Mouse (Mus musculus) cerebellum, postnatal 25 days (tissue): ENCODE results near the gene Sprr2a2.
"Not testable (repeated sequence)": the region's sequence is repeated elsewhere in the genome, so short reads cannot be mapped to it uniquely, and the experiment has no call there.

ENCODE experiments used
- DNase-seq, 2 experiments: peaks; one replicate each; pipeline ENCODE4 v3.0.0; 2021; ENCODE audit warnings: mixed read lengths in 2 of 2

Gene Sprr2a2

DNA sequence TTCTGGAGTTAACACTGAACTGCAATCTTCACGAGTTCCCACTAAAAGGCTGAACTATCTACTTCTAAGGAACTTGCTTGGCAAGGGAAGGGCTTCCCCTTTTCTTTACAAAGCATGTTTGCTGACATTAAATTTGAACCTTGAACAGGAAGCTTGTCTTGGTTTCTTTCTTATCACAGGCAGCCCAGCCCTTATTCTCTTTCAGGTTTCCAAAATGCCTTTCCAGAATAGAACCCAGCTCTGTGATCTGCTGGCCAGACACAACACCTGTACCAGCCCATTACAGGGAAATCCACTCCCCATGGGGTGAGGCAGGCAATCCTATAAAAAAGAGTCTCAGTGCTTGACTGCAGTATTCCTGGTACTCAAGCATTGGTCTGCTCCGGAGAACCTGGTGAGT is at the start of gene Sprr2a2, which contains the start of gene Sprr2a1:
Gene Sprr2a2 (plus strand): TSS at position 352 of the 400 bp plus-strand sequence.
Gene Sprr2a1 (plus strand): TSS at position 231 of the 400 bp plus-strand sequence.
- DNase-seq, result not testable (repeated sequence)

DNA sequence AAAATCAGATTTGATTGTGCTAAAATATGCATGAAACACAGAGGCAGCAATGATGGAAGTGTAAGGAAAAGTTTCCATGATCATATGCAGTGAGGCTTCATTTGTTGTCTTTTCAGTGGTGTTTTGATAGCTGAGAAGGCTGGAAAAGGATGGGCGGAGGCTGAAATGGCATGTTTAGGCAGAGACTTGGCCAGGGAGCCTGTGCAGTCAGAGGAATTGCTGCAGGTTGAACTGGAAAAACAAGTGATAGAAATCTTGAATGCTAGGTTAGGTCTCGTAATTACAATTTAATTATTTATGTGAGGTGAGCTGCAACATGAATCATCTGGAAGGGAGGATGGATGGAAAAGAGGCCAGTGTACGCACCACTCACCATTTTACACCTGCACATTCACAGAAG is 45.9 kb upstream of the Sprr2a2 start:
- no peak for DNase-seq

DNA sequence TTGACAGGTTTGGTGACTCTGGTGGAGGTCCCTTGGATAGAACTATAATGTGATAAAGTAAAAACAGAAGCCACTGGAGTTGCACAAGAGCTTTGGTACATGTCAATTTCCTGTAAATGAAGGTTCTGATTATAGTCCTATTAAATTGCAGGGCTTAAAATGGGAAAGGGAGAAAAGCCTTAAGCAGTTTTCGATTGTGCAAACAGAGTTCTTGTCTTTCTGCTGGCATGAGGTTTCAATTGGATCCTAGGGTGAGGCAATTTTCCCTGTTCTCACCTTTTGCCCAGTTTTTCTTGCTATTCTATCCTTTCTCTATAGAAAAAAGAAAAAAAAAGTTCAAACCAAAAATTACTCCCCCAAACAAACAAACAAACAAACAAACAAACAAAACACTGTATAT is 38.8 kb upstream of the Sprr2a2 start:
- no peak for DNase-seq

DNA sequence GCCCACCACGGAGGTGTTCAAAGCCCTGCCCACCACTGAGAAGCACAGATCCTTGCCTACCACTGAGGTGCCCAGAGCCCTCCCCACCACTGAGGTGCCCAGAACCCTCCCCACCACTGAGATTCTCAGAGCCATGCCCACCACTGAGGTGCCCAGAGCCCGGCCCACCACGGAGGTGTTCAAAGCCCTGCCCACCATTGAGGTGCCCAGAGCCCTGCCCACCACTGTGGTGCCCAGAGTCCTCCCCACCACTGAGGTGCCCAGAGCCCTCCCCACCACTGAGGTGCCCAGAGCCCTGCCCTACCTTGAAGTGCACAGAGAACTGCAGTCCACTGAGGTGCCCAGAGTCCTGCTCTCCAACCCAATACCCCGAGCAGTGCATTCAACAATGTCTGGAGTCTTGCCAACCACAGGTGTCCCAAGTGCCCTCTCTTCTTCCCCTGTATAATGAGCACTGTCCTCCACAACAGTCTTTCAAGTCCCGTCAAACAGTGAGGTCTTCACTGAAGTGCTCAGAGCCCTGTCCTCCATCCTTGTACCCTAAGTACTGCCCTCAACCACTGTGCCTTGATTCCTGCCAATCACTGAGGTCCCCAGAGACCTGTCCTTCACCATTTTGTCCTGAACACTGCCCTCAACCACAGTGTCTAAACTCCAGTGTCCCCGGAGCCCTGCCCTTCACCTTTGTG is 20.1 kb upstream of the Sprr2a2 start:
- no peak for DNase-seq

DNA sequence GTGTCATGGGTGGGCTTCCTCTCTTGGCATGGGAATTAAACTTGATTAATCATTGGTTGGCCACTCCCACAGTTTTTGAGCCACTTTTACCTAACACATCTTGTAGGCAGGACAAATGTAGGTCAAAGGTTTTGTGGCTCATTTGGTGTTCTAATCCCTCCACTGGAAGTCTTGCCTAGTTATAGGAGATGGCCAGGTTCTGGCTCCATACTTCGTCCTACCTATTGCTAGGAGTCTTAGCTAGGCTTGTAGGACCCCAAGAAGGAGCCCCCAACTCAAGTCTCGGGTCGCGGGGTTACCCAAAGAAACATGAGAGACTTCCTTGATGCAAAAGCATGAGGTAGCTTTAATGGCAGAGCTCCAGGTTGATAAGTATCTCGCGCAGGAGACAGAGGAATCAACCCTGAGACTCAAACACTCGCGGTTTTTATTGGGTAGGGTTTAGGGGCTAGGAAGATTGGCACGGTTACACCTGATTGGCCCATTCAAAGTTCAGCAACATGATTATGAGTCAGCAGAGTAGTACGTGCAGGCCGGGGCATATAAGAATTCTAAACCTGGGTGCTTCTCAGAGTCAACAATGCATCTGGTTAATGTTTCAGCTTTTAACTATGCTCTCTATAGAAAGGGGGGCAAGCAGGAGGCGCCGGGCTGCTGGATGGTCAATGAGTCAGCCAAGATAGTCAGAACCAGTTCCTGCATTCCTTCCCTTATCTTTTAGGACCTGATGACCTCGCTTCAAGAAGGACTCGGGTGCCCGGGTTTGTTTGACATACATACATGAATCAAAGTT is 4.4 kb upstream of the Sprr2a2 start:
- not testable (repeated sequence) for DNase-seq

DNA sequence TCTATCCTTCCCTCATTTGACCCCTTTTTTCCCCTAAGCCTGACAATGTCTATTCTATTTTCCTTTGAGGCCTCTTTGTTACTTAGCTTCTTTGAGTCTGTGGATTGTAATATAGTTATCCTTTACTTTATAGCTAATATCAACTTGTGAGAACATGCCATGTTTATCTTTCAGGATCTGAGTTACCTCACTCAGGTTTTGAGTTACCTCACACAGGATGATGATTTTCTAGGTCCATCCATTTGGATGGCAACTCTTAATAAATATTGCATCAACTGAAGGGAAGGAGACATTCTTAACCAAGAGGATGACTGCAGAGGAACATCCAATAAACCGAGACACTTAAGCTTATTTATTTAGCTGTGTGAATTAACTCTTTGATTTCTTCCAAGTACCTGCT is 3.7 kb upstream of the Sprr2a2 start:
- not testable (repeated sequence) for DNase-seq

DNA sequence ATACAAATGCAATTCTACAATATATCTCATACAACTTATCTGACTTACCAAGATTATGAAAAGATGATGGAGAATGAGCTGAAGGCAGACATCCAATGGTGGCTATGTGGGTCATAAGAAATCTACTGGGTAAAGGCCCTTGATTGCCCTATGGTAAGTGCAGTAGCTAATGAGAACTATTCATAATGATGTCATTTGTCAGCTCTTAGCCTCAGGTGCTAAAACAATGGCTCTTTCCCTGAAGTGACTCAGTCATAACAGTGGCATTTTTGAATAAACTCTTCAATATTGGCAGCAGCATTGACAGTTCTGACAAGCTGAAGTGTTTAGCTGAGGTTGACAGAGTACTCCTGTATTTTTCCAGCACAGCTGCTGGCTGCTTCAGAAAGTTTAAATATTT is 2.1 kb upstream of the Sprr2a2 start:
- DNase-seq, result not testable (repeated sequence)

DNA sequence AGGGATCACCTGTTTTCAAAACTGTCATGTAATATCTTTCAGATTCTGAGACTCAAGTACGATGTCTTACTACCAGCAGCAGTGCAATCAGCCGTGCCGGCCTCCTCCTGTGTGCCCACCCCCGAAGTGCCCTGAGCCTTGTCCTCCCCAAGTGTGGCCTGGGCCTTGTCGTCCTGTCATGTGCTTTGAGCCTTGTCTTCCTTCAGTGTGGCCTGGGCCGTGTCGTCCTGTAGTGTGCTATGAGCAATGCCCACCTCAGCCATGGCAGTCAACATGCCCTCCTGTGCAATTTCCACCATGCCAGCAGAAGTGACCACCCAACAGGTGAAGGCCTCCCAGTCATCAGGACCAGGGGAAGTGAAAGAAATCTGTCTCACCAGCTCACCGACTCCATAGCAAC is 3.3 kb downstream of the Sprr2a2 start:
- DNase-seq, result not testable (repeated sequence)

DNA sequence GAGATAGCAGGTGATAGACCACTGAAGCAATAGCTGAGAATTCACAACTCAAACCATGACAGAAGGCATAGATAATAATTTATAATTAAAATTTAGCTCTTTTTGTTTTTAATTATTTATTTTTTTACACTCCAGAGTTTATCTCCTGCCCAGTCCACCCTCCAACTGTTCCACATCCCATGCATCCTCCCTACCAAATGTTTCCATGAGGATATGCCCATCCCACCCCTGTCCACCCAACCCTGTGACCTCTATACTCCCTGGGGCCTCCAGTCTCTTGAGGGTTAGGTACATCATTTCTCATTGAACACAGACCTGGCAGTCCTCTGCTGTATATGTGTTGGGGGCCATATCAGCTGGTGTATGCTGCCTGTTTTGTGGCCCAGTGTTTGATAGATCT is 8.0 kb downstream of the Sprr2a2 start:
- not testable (repeated sequence) for DNase-seq

DNA sequence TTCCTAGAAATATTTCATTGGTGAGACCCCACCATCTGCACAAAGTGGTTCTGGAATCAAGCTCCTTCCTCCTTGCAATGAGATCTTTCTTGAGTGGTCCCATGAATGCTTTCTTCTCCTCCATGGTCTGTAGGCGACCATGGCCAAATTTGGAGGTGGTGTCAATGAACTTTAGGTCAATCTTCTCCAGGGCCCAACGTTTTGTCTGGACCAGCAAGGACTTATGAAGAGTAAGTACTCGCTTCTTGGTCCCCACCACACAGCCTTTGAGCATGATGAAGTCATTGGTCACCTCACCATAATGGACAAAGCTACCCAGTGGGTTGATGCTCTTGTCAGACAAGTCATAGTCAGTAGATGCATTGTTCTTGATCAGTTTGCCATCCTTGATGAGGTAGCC is 11.7 kb downstream of the Sprr2a2 start:
- DNase-seq, result peak in 1 of 2 experiments; percentile 0

DNA sequence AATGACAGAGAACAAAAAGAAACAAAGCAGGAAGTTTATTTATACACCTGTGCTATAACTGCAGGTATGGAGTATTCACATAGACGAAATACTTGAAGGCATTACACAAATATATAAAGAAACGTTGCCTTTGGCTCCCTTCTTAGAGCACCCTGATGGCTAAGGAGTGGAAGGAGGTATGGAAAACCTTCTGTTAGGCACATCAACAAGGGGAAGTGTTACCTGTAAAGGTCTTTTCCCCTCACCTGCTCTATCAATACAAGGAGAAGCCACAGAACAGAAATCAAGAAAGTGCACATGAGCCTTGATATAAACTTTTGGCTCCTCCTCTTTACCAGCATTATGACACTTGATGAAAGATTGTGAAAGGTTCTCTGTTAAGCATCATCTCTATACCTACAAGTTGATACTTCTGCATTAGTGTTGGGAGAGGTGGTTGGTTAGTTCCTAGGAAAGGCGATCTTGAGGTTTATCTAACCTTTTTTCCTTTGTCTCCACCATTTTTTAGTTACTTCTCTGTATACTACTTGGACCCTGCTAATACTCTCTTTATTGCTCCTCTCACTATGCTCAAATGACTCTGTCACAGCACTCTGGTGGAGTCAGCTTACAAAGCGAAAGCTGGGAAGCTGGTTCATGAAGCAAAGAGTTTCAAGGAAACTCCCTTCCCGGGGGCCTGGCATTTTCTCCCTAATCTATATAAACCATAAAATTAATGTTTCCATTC is 20.9 kb downstream of the Sprr2a2 start:
- not testable (repeated sequence) for DNase-seq

DNA sequence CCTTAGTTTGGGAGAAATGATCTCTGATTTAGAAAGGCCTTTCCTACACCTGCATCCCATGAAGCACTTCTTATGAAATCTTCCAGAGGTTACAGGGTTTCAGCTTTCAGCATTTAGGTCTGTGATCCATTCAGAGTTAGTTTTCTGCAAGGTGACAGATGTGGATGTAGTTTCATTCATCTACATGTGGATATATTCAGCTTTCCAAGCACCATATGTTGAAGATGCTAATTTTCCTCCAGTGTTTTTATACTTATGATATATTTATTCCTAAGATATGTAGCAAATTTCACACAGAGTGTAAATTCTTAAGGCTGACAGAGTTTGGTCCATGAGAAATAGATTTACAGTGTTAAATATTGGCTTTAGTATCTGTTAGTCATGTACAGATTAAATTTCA is 23.0 kb downstream of the Sprr2a2 start:
- not testable (repeated sequence) for DNase-seq

DNA sequence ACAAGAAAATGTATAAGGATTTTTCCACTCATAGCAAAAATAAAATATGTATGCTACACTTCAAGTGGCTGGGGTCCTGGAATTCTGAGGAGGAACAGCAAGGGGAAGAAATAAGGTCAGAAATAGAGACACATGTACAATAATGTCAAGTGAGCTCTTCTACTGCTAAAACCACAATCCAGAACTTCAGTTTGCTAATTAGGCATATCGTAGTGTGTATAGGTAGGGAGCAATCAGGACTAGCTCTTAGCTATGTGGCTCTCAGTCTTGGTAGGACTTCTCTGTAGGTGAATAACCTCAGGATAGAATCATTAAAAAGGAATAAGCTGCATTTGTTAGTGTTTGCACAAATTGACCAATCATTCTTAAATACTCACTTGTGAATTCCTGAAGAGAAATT is 23.5 kb downstream of the Sprr2a2 start:
- not testable (repeated sequence) for DNase-seq

DNA sequence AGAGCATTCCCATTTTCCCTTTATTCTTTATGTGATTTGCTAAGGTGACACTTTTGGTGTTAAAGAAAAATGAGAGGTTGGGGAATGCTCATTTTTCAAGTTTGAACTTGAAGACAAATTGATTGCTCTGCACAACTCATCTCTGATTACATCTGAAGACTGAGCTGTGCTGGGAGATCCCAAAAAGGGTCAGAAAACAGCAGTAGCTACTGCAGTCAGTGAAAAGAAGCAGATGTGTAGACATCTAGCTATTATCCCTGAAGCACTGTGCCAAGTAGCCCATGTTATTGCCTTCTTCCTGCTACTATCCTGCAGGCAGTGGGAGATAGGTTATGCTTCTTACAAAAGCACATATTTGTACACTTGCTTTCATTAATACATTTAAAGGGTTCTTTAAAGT is 29.1 kb downstream of the Sprr2a2 start:
- DNase-seq, result not testable (repeated sequence)

DNA sequence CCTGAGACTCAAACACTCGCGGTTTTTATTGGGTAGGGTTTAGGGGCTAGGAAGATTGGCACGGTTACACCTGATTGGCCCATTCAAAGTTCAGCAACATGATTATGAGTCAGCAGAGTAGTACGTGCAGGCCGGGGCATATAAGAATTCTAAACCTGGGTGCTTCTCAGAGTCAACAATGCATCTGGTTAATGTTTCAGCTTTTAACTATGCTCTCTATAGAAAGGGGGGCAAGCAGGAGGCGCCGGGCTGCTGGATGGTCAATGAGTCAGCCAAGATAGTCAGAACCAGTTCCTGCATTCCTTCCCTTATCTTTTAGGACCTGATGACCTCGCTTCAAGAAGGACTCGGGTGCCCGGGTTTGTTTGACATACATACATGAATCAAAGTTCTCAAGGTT is 30.5 kb downstream of the Sprr2a2 start:
- not testable (repeated sequence) for DNase-seq

DNA sequence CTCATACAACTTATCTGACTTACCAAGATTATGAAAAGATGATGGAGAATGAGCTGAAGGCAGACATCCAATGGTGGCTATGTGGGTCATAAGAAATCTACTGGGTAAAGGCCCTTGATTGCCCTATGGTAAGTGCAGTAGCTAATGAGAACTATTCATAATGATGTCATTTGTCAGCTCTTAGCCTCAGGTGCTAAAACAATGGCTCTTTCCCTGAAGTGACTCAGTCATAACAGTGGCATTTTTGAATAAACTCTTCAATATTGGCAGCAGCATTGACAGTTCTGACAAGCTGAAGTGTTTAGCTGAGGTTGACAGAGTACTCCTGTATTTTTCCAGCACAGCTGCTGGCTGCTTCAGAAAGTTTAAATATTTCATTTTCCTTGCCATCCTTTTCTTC is 32.8 kb downstream of the Sprr2a2 start:
- not testable (repeated sequence) for DNase-seq

DNA sequence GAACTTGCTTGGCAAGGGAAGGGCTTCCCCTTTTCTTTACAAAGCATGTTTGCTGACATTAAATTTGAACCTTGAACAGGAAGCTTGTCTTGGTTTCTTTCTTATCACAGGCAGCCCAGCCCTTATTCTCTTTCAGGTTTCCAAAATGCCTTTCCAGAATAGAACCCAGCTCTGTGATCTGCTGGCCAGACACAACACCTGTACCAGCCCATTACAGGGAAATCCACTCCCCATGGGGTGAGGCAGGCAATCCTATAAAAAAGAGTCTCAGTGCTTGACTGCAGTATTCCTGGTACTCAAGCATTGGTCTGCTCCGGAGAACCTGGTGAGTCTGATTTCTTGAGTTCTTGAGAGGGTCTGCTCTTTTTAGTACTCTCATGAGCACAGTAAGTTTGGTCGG is 34.7 kb downstream of the Sprr2a2 start:
- not testable (repeated sequence) for DNase-seq

DNA sequence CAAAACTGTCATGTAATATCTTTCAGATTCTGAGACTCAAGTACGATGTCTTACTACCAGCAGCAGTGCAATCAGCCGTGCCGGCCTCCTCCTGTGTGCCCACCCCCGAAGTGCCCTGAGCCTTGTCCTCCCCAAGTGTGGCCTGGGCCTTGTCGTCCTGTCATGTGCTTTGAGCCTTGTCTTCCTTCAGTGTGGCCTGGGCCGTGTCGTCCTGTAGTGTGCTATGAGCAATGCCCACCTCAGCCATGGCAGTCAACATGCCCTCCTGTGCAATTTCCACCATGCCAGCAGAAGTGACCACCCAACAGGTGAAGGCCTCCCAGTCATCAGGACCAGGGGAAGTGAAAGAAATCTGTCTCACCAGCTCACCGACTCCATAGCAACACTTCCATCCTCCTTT is 38.1 kb downstream of the Sprr2a2 start:
- DNase-seq, result not testable (repeated sequence)

DNA sequence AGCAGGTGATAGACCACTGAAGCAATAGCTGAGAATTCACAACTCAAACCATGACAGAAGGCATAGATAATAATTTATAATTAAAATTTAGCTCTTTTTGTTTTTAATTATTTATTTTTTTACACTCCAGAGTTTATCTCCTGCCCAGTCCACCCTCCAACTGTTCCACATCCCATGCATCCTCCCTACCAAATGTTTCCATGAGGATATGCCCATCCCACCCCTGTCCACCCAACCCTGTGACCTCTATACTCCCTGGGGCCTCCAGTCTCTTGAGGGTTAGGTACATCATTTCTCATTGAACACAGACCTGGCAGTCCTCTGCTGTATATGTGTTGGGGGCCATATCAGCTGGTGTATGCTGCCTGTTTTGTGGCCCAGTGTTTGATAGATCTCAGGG is 42.8 kb downstream of the Sprr2a2 start:
- DNase-seq, result not testable (repeated sequence)

DNA sequence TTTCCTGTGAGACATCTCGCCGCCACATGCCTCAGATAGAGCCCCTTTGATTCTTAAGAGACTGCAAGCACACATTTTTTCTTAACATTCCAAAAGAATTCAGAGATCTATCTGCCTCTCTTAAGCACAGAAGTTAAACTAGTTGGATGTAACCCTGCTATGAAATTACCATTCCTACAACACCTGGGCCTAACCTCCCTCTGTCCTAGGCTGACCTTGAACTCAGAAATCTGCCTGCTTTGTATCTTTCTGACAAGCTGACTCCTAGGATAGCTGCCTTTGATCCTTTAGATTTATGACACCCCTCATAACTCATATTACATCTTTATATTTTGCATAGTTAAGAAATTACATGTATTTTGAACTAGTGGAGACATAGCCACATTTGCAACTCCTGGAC is 47.7 kb downstream of the Sprr2a2 start:
- DNase-seq, result not testable (repeated sequence)

DNA sequence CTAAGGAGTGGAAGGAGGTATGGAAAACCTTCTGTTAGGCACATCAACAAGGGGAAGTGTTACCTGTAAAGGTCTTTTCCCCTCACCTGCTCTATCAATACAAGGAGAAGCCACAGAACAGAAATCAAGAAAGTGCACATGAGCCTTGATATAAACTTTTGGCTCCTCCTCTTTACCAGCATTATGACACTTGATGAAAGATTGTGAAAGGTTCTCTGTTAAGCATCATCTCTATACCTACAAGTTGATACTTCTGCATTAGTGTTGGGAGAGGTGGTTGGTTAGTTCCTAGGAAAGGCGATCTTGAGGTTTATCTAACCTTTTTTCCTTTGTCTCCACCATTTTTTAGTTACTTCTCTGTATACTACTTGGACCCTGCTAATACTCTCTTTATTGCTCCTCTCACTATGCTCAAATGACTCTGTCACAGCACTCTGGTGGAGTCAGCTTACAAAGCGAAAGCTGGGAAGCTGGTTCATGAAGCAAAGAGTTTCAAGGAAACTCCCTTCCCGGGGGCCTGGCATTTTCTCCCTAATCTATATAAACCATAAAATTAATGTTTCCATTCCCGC is 55.8 kb downstream of the Sprr2a2 start:
- not testable (repeated sequence) for DNase-seq

DNA sequence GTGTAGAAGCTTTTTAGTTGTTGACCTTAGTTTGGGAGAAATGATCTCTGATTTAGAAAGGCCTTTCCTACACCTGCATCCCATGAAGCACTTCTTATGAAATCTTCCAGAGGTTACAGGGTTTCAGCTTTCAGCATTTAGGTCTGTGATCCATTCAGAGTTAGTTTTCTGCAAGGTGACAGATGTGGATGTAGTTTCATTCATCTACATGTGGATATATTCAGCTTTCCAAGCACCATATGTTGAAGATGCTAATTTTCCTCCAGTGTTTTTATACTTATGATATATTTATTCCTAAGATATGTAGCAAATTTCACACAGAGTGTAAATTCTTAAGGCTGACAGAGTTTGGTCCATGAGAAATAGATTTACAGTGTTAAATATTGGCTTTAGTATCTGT is 57.8 kb downstream of the Sprr2a2 start:
- not testable (repeated sequence) for DNase-seq

DNA sequence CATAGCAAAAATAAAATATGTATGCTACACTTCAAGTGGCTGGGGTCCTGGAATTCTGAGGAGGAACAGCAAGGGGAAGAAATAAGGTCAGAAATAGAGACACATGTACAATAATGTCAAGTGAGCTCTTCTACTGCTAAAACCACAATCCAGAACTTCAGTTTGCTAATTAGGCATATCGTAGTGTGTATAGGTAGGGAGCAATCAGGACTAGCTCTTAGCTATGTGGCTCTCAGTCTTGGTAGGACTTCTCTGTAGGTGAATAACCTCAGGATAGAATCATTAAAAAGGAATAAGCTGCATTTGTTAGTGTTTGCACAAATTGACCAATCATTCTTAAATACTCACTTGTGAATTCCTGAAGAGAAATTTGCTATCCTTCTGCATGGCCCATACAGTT is 58.3 kb downstream of the Sprr2a2 start:
- not testable (repeated sequence) for DNase-seq
